Mouse (Mus musculus) right cerebral cortex, postnatal 36 days (tissue): ENCODE measurements at regions not wholly inside any gene's neighbourhood (a gene's known extent, or its start where the extent isn't known, plus 50 kb on each side); places are given as distances from the start of the nearest gene placed in this dataset.
"Not testable (repeated sequence)": the region's sequence is repeated elsewhere in the genome, so short reads cannot be mapped to it uniquely, and the experiment has no call there.

Experiments
- DNase-seq, 2 experiments: peaks; one replicate each; pipeline ENCODE4 v3.0.0; 2022; ENCODE audit warnings: low spot score in 2 of 2, mixed read lengths in 1 of 2

DNA sequence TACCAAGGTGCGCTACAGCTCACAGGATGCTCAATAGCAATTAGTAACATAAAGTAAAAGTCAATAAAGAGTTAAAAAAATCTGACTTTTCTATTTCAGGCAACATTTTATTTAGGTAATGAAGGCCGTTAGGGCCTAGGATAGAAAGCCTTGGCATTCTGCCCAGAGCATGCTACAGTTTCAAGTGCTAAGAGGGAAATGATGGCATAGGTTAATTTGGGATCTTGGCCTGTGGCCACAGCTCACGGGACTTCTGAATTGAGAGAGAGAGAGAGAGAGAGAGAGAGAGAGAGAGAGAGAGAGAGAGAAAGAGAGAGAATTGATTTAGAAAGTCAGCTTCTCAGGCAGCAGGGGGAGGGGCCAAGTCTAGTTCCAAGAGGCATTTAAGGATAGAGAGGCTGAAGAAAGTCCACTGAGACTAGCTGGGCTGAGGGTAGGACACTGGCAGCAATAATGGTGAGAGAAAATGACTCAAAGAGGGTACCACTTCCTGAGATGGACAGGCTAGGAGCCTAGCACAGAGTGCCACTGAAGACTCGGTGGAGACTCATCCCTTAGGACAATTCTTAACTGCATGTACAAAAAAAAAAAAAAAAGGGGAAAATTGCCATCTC lies 52.6 kb upstream of the Klf14 start:
- DNase-seq, result no peak

DNA sequence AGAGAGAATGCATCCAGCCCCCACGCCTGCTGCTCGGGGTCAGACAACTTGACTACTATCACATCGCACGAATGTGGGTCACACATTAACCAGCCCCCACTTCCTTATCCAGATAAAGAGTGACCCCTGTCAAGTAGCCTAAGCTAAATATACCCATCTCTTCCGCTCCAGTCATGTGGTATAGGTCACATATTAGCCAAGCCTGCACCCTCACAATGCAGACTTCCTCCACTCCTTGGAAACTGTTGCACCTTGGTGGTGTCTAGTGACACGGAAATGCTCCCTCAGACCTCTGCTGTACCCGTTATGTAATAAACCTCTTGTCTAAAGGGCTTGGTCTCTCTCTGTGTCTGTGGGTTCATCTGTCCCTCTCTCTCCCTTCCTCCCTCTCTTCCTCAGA lies 57.7 kb upstream of the Klf14 start:
- no peak for DNase-seq

DNA sequence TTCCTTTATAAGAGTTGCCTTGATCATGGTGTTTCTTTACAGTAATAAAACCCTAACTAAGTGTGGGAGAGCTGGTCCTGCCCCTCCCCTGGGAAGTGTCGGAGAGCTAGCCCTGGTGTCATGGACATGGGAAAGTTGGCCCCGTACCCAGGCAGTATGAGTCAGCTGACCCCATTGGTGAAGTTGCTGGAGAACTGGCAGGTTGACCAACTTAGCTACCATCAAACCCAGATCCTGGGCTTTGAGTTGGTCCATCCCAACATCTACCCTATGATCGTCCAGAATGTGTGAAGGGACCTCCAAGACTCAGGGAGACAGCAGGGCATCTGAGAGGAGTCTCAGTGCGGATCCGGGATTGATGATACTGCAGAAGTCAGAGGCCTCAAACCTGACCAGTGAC lies 62.9 kb upstream of the Klf14 start:
- no peak for DNase-seq

GRCm38 (mm10) chr6:31029777-31030176 lies 70.9 kb upstream of the Klf14 start:
- peak; percentile 60 to 70 for DNase-seq

DNA sequence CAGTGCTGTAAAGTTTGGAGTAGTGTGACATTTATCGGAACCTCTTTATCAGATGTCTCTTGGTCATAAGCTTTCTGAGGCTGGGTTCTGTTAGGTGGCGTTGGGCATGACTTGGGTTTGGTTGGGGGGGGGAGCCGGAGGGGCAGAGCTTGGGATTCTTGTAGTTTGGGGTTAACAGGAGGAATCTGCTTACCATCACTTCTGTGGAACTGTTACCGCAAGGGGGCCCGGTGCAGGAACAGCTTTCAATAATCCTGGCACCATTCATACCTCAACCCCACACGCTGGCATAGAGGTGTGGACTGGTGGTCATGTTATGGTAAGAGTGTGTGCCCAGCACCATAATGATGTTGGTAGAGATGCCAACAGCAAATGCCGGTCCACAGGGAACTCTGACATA lies 72.1 kb upstream of the Klf14 start:
- no peak for DNase-seq

DNA sequence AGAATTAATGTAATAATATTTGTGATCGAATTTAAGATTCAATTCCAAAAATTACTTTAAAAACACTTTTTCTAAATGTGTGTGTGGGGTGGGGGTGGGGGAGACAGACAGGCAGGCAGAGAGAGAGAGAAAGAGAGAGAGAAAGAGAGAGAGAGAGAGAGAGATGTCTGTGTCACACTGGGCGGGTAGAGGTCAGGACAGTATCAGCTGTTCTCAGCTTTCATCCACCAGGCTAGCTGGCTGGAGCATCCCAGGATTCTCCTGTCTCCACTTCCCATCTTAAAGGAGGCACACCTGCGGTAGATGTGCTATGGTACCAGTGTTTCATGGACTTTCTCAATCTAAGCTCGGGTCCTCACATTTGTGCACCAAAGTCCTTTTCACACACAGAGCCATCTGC lies 73.3 kb upstream of the Klf14 start:
- no peak for DNase-seq

DNA sequence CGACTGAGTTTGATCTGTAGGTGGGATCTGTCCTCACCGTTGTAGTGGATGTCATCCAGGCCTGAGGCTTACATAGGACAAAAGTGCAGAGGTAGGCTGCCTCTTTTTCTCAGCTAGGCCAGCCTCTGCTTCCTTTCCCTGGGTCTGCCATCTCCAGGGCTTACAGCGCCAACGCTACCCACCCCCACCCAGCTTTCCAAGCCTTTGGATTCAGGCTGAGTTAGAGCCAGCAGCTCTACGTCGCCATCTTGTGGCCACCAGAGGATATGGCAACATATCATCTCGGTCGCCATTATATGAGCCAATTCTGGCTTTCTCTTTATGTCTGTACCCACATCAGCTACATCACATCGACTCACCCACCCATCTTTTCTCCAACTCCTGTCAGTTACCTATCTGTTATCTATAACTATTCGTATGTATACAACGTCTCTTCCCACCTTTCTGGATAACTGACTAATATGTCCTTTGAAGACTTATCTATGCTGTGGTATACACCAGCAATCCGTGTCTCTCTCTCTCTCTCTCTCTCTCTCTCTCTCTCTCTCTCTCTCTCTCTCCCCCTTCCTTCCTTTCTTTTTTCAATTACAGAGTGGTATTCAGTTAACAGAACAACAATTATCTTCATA lies 74.2 kb upstream of the Klf14 start:
- peak in 1 of 2 experiments; percentile 50 for DNase-seq

- no peak for DNase-seq
These were observed 75.9 kb upstream of the Klf14 start for GRCm38 (mm10) chr6:31034796-31035195.

DNA sequence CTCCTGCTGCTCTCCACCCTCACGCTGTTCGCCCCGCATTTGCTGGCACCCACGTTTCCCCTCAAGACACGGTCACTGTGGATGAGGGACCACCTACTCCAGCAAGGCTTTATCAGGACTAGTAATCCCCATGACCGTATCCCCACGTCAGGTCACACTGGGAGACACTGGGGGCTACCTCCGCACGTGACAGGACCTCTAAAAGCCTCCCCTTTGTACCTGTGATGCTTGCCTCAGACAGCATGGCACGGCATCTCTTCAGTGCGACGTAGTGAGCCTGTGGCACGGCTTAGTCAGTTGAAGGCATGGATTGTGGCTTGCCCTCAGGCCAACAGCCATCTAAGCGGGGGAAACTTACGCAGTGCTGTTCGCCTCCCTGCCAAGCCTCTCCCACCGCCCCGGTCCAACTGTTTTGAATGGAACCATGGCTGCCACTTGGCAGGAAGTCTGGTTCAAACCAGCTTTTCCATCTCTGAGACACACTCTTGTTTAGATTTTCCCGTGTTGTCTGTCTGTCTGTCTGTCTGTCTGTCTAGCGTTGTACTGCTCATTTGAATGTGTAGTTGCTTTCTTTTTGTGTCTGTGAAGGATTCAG lies 79.0 kb upstream of the Klf14 start:
- no peak for DNase-seq

GRCm38 (mm10) chr6:31038445-31038844 lies 79.6 kb upstream of the Klf14 start:
- not testable (repeated sequence) for DNase-seq

- no peak for DNase-seq
These were observed 80.6 kb upstream of the Klf14 start for GRCm38 (mm10) chr6:31039485-31039884.

DNA sequence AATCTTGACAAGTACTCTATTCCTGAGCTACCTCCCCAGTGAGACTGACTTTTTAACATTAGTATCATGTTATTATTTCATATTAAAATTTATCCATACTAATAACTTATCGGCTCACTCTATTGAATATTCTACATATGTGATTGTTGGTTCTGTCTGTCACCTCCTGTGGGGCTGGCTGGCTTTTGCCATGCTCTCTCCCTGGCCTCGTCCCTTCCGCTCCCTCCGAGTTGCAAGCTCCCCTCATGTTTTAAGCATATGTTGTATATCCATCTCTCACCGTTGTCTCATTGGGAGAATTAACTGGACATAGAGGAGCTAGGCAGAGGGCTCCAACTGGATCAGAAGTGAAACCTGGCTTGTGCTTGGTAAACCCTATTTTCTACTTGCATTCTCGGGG lies 81.9 kb upstream of the Klf14 start:
- DNase-seq, result no peak

- no peak for DNase-seq
These were observed 84.5 kb upstream of the Klf14 start for GRCm38 (mm10) chr6:31043368-31043767.

GRCm38 (mm10) chr6:31043919-31044318 lies 85.0 kb upstream of the Klf14 start:
- DNase-seq, result no peak

- DNase-seq, result no peak
These were observed 87.3 kb upstream of the Klf14 start for GRCm38 (mm10) chr6:31046197-31046596.

- no peak for DNase-seq
These were observed 90.2 kb upstream of the Klf14 start for GRCm38 (mm10) chr6:31048920-31049576.

DNA sequence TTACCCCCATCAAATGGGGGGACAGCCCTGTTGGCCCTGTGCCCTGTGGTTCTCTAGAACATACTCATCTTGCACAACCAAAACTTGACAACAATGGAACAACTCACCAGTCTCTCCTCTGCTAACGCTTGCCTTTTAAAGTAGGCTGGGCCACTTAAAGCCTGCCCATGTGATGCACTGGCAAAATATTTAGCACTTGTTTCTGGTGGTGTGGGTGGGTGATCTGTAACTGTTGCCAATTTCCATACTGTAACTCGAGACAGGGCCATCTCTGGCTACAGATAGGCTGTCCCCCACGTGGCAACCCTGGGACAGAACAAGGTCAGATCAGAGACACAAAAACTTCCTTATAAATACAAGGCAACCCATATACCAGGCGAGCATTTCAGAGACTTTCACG lies 92.0 kb upstream of the Klf14 start:
- no peak for DNase-seq

GRCm38 (mm10) chr6:31051771-31052170 lies 92.9 kb upstream of the Klf14 start:
- no peak for DNase-seq

DNA sequence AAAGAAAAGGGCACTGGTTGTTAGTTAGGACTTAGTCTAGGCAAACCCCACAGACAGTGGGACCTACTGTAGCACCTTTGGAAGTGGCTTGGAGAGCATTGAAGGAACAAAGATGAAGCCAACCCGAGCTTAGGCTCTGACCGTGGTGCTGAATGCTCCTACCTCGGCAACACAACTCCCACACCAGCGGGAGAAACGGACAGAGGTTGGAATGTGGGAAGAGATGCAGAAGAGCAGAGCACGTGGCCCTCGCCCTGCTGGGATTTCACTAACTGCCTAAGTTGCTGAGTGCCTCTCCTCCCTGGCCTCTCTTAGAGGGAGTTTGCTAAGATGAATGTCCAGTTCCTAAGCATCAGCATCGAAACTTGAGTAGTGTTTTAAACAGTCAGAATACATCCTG lies 94.1 kb upstream of the Klf14 start:
- DNase-seq, result no peak

- no peak for DNase-seq
These were observed 98.1 kb upstream of the Klf14 start for GRCm38 (mm10) chr6:31056786-31057566.

DNA sequence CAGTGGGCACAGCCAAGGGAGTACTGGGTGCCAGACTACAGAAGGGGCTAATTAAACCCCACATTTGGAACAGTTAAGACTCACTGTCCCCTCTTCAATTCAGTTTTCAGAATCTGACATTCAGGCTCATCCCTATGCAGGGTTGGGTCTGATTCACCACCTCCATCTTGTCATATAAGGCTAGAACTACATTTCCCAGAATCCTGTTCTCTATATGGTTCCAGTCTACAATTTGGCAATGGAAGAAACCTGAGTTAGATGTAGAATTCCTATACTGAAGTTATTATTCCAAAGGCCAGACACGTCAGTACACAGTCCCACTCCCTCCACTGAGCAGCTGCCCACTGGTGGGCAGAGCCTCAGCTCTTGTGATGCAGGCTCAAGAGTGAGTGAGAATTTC lies 99.4 kb upstream of the Klf14 start:
- DNase-seq, result no peak

DNA sequence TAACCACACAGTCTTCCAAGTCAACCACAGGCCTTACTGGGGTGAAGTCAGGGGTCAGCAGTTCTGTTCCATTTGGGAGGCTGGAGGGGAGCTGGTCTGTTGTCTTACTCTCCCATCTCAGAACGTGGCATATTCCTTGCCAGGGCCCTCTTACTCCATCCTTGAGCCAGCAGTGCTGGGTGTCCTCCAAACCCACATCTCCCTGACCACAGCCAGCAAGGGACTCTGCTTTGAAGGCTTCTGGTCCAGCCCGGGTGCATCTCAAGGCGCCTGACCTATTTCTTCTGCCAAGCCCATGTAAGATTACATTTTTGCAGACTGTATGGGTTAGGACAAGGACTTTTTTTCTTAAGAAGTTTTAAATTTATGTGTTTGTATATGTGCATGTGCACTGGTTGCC lies 100.1 kb upstream of the Klf14 start:
- no peak for DNase-seq
